10 mouse cellular contexts compared by ENCODE assay signal in genomic region chr7:64561711-64562498, GRCm38 (mm10).
DNase-seq lines count a peak whose midpoint lies in the region.
"Had no signal": no experiment of that assay in that cellular context is flagged by ENCODE, and none has a peak within 500 bp of the region (broad histone marks: within the 10 kb centered on the region; RNA-seq: fewer than 3 reads in every experiment).

No protein-coding gene starts in this region.

- DNase-seq in cerebellum, adult 9-11 months = peak; percentile 63
- no peak for DNase-seq in cerebellum, postnatal 4 days (ENCODE audit: low spot score in 2 of 2)
- DNase-seq in kidney, adult 9 months = peak; percentile 37
- no peak for DNase-seq in kidney, postnatal 10 days
- DNase-seq in right cerebral cortex, adult 2 months (ENCODE audit: low spot score in 2 of 2) = peak; percentile 51 to 62
- no peak for DNase-seq in right cerebral cortex, postnatal 14 days
- no peak for DNase-seq in spleen, postnatal 14 days (ENCODE audit: low spot score in 2 of 2)
- no peak for DNase-seq in gastrocnemius, postnatal 25 days
- DNase-seq: adrenal gland, postnatal 36 days; heart, adult 11 months had no signal

Comparison
In these comparisons a context has a peak if more than half of its experiments do, and no peak if none do; other contexts are left out.
1. DNase-seq: peak in cerebellum, adult 9-11 months (single experiment), kidney, adult 9 months (single experiment) and right cerebral cortex, adult 2 months (2 of 2); none in cerebellum, postnatal 4 days (0 of 2), kidney, postnatal 10 days (single experiment), right cerebral cortex, postnatal 14 days (single experiment), spleen, postnatal 14 days (0 of 2) and gastrocnemius, postnatal 25 days (single experiment).